Mouse (Mus musculus) midbrain, embryonic 15.5 days (tissue): Measurements from ENCODE around the gene Mdm2. TPM values are rescaled to one million over a fixed set of nuclear protein-coding genes. Genes with fewer than 3 reads are reported as not detected.

Source experiments
- ATAC-seq: fragments of 200-750 bp; cut with Nextera tagmentation; replicated peaks from 2 replicates; pipeline ENCODE4 v1.8.0; 2017; ENCODE audit warnings: moderate TSS enrichment
- H3K27ac ChIP-seq: fragments of 300-500 bp; sonication (generic); 2 replicates; pipeline ENCODE4 v1.5.1; 2015; ENCODE audit warnings: mild to moderate bottlenecking, inconsistent platforms
- H3K27me3 ChIP-seq: fragments of 300-500 bp; sonication (generic); replicated peaks from 2 replicates; pipeline ENCODE4 v1.6.1; 2015; ENCODE audit warnings: inconsistent platforms
- H3K36me3 ChIP-seq: fragments of 300-500 bp; sonication (generic); replicated peaks from 2 replicates; pipeline ENCODE4 v1.6.1; 2015; ENCODE audit warnings: inconsistent platforms
- H3K4me1 ChIP-seq: fragments of 300-500 bp; sonication (generic); 2 replicates; pipeline ENCODE4 v1.6.1; 2015; ENCODE audit warnings: inconsistent platforms
- H3K4me2 ChIP-seq: fragments of 300-500 bp; sonication (generic); 2 replicates; pipeline ENCODE4 v1.6.1; 2015; ENCODE audit warnings: inconsistent platforms, mild to moderate bottlenecking, moderate library complexity
- H3K4me3 ChIP-seq: fragments of 300-500 bp; sonication (generic); 2 replicates; pipeline ENCODE4 v1.5.1; 2015; ENCODE audit warnings: mild to moderate bottlenecking, inconsistent platforms
- H3K9ac ChIP-seq: fragments of 300-500 bp; sonication (generic); 2 replicates; pipeline ENCODE4 v1.6.1; 2015; ENCODE audit warnings: mild to moderate bottlenecking, inconsistent platforms
- H3K9me3 ChIP-seq: fragments of 300-500 bp; sonication (generic); 2 replicates; pipeline ENCODE4 v1.6.1; 2016; ENCODE audit warnings: inconsistent platforms
- WGBS: fragments of 180-500 bp; shearing (Covaris S2); methylation state at CpG from one replicate; pipeline ENCODE4 v1.1.7; 2015; ENCODE audit warnings: mixed read lengths; 5-methylcytosine and 5-hydroxymethylcytosine counted together
- polyA plus RNA-seq: library from polyadenylated mRNA; unstranded; fragments of >200 nt; fragmentation: Nextera tagmentation; extraction: Ambion mirVana; gene quantifications from 2 replicates; pipeline ENCODE4 v1.2.1, GENCODE M21; 2015

The Mdm2 gene
- polyA plus RNA-seq, 1 experiment from 2014 or later = 58.2 TPM

GRCm38 (mm10) chr10:117753711-117754608 lies 43.4 kb upstream of the Mdm2 start:
- Histone ChIP-seq H3K27me3 (no peaks in the 10 kb centered on the region), H3K4me2 (no peak overlapping the region), H3K4me3 (no peak overlapping the region), H3K9ac (no peak overlapping the region), H3K4me1 (no peaks in the 10 kb centered on the region), H3K27ac (no peak overlapping the region), H3K36me3 (peaks cover 38% of the 10 kb centered on the region), H3K9me3 (no peaks in the 10 kb centered on the region)
- ATAC-seq = no peak
- WGBS = 96% methylated on average over 8 of the region's 8 CpGs

GRCm38 (mm10) chr10:117752851-117753647 lies 42.5 kb upstream of the Mdm2 start:
- Histone ChIP-seq H3K36me3 (peaks cover 30% of the 10 kb centered on the region), H3K27me3 (no peaks in the 10 kb centered on the region), H3K9ac (no peak overlapping the region), H3K4me1 (no peaks in the 10 kb centered on the region), H3K27ac (no peak overlapping the region), H3K4me3 (no peak overlapping the region), H3K4me2 (no peak overlapping the region), H3K9me3 (no peaks in the 10 kb centered on the region)
- WGBS = 96% methylated on average over 5 of the region's 5 CpGs
- ATAC-seq = no peak

- no peak for ATAC-seq
- H3K27ac ChIP-seq = no peak overlapping the region
- no peak overlapping the region for H3K4me3 ChIP-seq
- no peaks in the 10 kb centered on the region for H3K4me1 ChIP-seq
- H3K9me3 ChIP-seq = no peaks in the 10 kb centered on the region
- H3K9ac ChIP-seq = no peak overlapping the region
- no peak overlapping the region for H3K4me2 ChIP-seq
- peaks cover 30% of the 10 kb centered on the region for H3K36me3 ChIP-seq
- no peaks in the 10 kb centered on the region for H3K27me3 ChIP-seq
- WGBS = 97% methylated on average over 7 of the region's 7 CpGs
Observed at GRCm38 (mm10) chr10:117752304-117752821, 41.8 kb upstream of the Mdm2 start.

GRCm38 (mm10) chr10:117751744-117752143 lies 41.2 kb upstream of the Mdm2 start:
- H3K9ac ChIP-seq = no peak overlapping the region
- peaks cover 27% of the 10 kb centered on the region for H3K36me3 ChIP-seq
- 92% methylated on average over 6 of the region's 6 CpGs for WGBS
- H3K27me3 ChIP-seq = no peaks in the 10 kb centered on the region
- no peak overlapping the region for H3K4me3 ChIP-seq
- H3K9me3 ChIP-seq = no peaks in the 10 kb centered on the region
- H3K4me1 ChIP-seq = no peaks in the 10 kb centered on the region
- no peak for ATAC-seq
- no peak overlapping the region for H3K27ac ChIP-seq
- H3K4me2 ChIP-seq = no peak overlapping the region

- 95% methylated on average over 14 of the region's 14 CpGs for whole genome bisulfite sequencing
Observed at GRCm38 (mm10) chr10:117751282-117751610, 40.7 kb upstream of the Mdm2 start.

GRCm38 (mm10) chr10:117750529-117751281 lies 40.1 kb upstream of the Mdm2 start:
- no peaks in the 10 kb centered on the region for H3K4me1 ChIP-seq
- WGBS = 96% methylated on average over 5 of the region's 5 CpGs
- H3K4me2 ChIP-seq = no peak overlapping the region
- H3K27me3 ChIP-seq = no peaks in the 10 kb centered on the region
- no peak overlapping the region for H3K4me3 ChIP-seq
- no peak overlapping the region for H3K27ac ChIP-seq
- H3K9ac ChIP-seq = no peak overlapping the region
- peaks cover 18% of the 10 kb centered on the region for H3K36me3 ChIP-seq
- ATAC-seq = no peak
- H3K9me3 ChIP-seq = no peaks in the 10 kb centered on the region

More at GRCm38 (mm10) chr10:117751282-117751610, 40.7 kb upstream of the Mdm2 start:
- no peaks in the 10 kb centered on the region for H3K4me1 ChIP-seq
- no peak overlapping the region for H3K4me2 ChIP-seq
- H3K27me3 ChIP-seq = no peaks in the 10 kb centered on the region
- H3K27ac ChIP-seq = no peak overlapping the region
- peaks cover 23% of the 10 kb centered on the region for H3K36me3 ChIP-seq
- ATAC-seq = no peak
- no peak overlapping the region for H3K9ac ChIP-seq
- H3K4me3 ChIP-seq = no peak overlapping the region
- H3K9me3 ChIP-seq = no peaks in the 10 kb centered on the region

GRCm38 (mm10) chr10:117749787-117750343 lies 39.3 kb upstream of the Mdm2 start:
- Histone ChIP-seq H3K27ac (no peak overlapping the region), H3K36me3 (peaks cover 15% of the 10 kb centered on the region), H3K4me1 (peaks cover 4% of the 10 kb centered on the region), H3K4me3 (no peak overlapping the region), H3K27me3 (no peaks in the 10 kb centered on the region), H3K4me2 (no peak overlapping the region), H3K9ac (no peak overlapping the region), H3K9me3 (no peaks in the 10 kb centered on the region)
- 93% methylated on average over 14 of the region's 14 CpGs for WGBS
- no peak for ATAC-seq

- Histone ChIP-seq H3K4me3 (no peak overlapping the region), H3K4me2 (no peak overlapping the region), H3K36me3 (peaks cover 15% of the 10 kb centered on the region), H3K27me3 (no peaks in the 10 kb centered on the region), H3K9me3 (no peaks in the 10 kb centered on the region), H3K4me1 (peaks cover 11% of the 10 kb centered on the region), H3K27ac (no peak overlapping the region), H3K9ac (no peak overlapping the region)
- ATAC-seq = no peak
- WGBS = 97% methylated on average over 10 of the region's 10 CpGs
Observed at GRCm38 (mm10) chr10:117749050-117749686, 38.6 kb upstream of the Mdm2 start.

- no peak overlapping the region for H3K9ac ChIP-seq
- ATAC-seq = no peak
- H3K36me3 ChIP-seq = peaks cover 15% of the 10 kb centered on the region
- H3K4me3 ChIP-seq = no peak overlapping the region
- H3K27ac ChIP-seq = no peak overlapping the region
- H3K4me2 ChIP-seq = no peak overlapping the region
- H3K9me3 ChIP-seq = no peaks in the 10 kb centered on the region
- no peaks in the 10 kb centered on the region for H3K27me3 ChIP-seq
- peaks cover 18% of the 10 kb centered on the region for H3K4me1 ChIP-seq
- WGBS = 91% methylated on average over 10 of the region's 10 CpGs
Observed at GRCm38 (mm10) chr10:117748276-117749049, 37.9 kb upstream of the Mdm2 start.

GRCm38 (mm10) chr10:117747711-117748110 lies 37.2 kb upstream of the Mdm2 start:
- H3K27me3 ChIP-seq = no peaks in the 10 kb centered on the region
- peaks cover 21% of the 10 kb centered on the region for H3K4me1 ChIP-seq
- no peak overlapping the region for H3K27ac ChIP-seq
- no peak overlapping the region for H3K9ac ChIP-seq
- no peak overlapping the region for H3K4me2 ChIP-seq
- no peak for ATAC-seq
- H3K36me3 ChIP-seq = peaks cover 15% of the 10 kb centered on the region
- 88% methylated on average over 7 of the region's 7 CpGs for WGBS
- no peak overlapping the region for H3K4me3 ChIP-seq
- H3K9me3 ChIP-seq = no peaks in the 10 kb centered on the region
